Mouse (Mus musculus): Measurements from ENCODE around the gene Arhgap10. TPM values are rescaled to one million over a fixed set of nuclear protein-coding genes. Genes with fewer than 3 reads are reported as not detected.

The Arhgap10 gene
- polyA plus RNA-seq, 1 experiment from 2014 or later: 16.0 TPM

DNA sequence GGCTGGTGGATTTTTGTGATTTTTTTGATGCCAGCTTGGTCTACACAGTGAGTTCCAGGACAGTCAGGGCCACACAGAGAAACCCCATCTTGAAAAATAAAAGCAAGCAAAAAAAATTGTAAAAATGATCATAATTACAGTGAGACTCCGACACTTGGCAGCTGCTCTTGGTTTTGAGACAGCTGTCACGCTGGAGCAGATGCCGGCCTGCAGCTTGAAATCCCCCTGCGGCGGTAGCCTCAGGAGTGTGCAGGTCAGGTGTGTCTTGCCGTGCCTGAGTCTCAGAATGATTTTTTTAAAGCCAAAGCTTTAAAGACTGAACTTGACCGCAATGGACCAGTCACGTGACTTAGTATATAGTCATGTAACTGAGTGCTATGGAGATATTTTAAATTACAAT, 8.4 kb upstream of the Arhgap10 start:
- no peaks in the 10 kb centered on the region for H3K27me3 ChIP-seq (ENCODE audit: insufficient read depth, poor library complexity, severe bottlenecking)
- DNase-seq (ENCODE audit: low spot score): no peak
- WGBS: 92% methylated on average over 8 of the region's 8 CpGs
- H3K4me3 ChIP-seq: no peak overlapping the region
- H3K9me3 ChIP-seq: no peaks in the 10 kb centered on the region
- no peaks in the 10 kb centered on the region for H3K4me1 ChIP-seq (replicated peaks)
- H3K36me3 ChIP-seq: no peaks in the 10 kb centered on the region
- no peak overlapping the region for H3K27ac ChIP-seq

DNA sequence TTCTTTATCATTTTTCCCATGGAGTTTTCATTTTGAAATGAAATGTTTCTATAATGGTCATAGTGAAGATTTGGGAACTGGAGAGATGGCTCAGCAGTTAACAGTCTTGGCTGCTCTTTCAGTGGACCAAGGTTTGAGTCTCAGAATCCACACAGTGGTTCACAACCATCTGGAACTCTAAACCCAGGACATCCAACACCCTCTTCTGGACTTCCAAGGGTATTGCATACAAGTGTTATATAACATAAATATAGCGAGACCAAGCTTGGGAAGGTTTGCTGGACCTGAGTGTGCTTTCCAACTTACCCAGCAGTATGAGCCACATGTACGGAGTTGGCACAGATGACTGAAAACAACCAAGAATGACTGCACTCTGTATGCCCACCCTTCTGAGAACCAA, 7.2 kb upstream of the Arhgap10 start:
- DNase-seq (ENCODE audit: low spot score): no peak
- WGBS: 87% methylated on average over 2 of the region's 2 CpGs
- no peaks in the 10 kb centered on the region for H3K36me3 ChIP-seq
- H3K27me3 ChIP-seq (ENCODE audit: insufficient read depth, poor library complexity, severe bottlenecking): no peaks in the 10 kb centered on the region
- no peak overlapping the region for H3K4me3 ChIP-seq
- H3K4me1 ChIP-seq (replicated peaks): no peaks in the 10 kb centered on the region
- no peak overlapping the region for H3K27ac ChIP-seq
- H3K9me3 ChIP-seq: no peaks in the 10 kb centered on the region

GRCm38 (mm10) chr8:77524018-77524615, 6.4 kb upstream of the Arhgap10 start:
- no peak overlapping the region for H3K27ac ChIP-seq
- H3K27me3 ChIP-seq (ENCODE audit: insufficient read depth, poor library complexity, severe bottlenecking): peaks cover 4% of the 10 kb centered on the region; the same call in 1 of the 2 replicates
- WGBS: 83% methylated on average over 14 of the region's 14 CpGs
- H3K4me3 ChIP-seq: no peak overlapping the region
- no peaks in the 10 kb centered on the region for H3K9me3 ChIP-seq
- no peaks in the 10 kb centered on the region for H3K36me3 ChIP-seq
- H3K4me1 ChIP-seq (replicated peaks): no peaks in the 10 kb centered on the region
- DNase-seq (ENCODE audit: low spot score): no peak

- Histone ChIP-seq H3K27ac (no peak overlapping the region), H3K4me1 (replicated peaks) (peaks cover 7% of the 10 kb centered on the region; the same call in 1 of the 2 replicates), H3K36me3 (no peaks in the 10 kb centered on the region), H3K27me3 (ENCODE audit: insufficient read depth, poor library complexity, severe bottlenecking) (peaks cover 10% of the 10 kb centered on the region; the same call in 1 of the 2 replicates), H3K4me3 (no peak overlapping the region), H3K9me3 (no peaks in the 10 kb centered on the region)
- 90% methylated on average over 8 of the region's 8 CpGs for WGBS
- no peak for DNase-seq (ENCODE audit: low spot score)
Measured at GRCm38 (mm10) chr8:77522984-77523383, 5.2 kb upstream of the Arhgap10 start.

DNA sequence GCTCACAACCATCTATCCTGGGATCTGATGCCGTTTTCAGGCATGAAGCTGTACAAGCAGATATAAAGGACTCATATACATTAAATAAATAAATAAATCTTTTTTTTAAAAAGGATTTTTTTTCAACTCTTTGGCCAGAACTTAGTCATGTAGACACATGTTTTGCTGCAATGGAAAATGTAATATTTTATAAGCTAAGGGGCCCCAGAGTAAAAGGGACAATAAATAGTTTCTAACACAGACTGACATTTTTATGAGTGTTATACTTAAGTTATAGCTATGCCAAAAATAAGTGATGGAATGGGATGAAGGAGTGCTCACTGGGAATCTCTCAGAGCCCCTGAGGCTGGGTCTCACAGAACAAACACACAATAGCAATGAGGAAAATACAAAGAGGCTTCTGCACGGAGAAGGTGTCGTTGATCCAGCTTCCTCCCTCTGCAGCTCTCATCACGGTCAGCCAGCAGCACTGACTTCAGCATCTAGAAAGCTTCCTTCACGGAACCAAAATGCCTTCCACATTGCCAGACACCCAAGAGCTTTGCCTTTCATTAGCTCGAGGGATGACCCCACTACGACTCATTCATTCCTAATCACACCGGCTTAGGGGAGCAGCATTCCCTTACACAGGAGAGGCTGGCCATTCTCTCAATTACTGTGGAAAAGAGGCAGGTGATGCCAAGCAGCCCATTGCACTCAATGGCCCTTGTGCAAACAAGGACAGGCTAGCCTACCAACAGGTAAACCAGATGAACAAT, 3.5 kb upstream of the Arhgap10 start:
- DNase-seq (ENCODE audit: low spot score): no peak
- peaks cover 17% of the 10 kb centered on the region for H3K27me3 ChIP-seq (ENCODE audit: insufficient read depth, poor library complexity, severe bottlenecking)
- no peaks in the 10 kb centered on the region for H3K36me3 ChIP-seq
- no peaks in the 10 kb centered on the region for H3K9me3 ChIP-seq
- no peak overlapping the region for H3K4me3 ChIP-seq
- WGBS: 86% methylated on average over 8 of the region's 8 CpGs
- H3K4me1 ChIP-seq (replicated peaks): peaks cover 22% of the 10 kb centered on the region
- no peak overlapping the region for H3K27ac ChIP-seq

- H3K9me3 ChIP-seq: no peaks in the 10 kb centered on the region
- H3K27ac ChIP-seq: no peak overlapping the region
- H3K4me1 ChIP-seq (replicated peaks): peaks cover 28% of the 10 kb centered on the region
- no peaks in the 10 kb centered on the region for H3K36me3 ChIP-seq
- no peak for DNase-seq (ENCODE audit: low spot score)
- no peak overlapping the region for H3K4me3 ChIP-seq
- WGBS: 88% methylated on average over 4 of the region's 4 CpGs
- peaks cover 23% of the 10 kb centered on the region for H3K27me3 ChIP-seq (ENCODE audit: insufficient read depth, poor library complexity, severe bottlenecking)
Measured at GRCm38 (mm10) chr8:77520601-77521000, 2.8 kb upstream of the Arhgap10 start.

- DNase-seq (ENCODE audit: low spot score): no peak
- H3K4me3 ChIP-seq: peak overlapping the region; percentile 77
- H3K36me3 ChIP-seq: no peaks in the 10 kb centered on the region
- peak overlapping the region; percentile 89 for H3K27ac ChIP-seq
- H3K4me1 ChIP-seq (replicated peaks): peaks cover 40% of the 10 kb centered on the region
- 9% methylated on average over 33 of the region's 33 CpGs for WGBS
- H3K9me3 ChIP-seq: no peaks in the 10 kb centered on the region
- H3K27me3 ChIP-seq (ENCODE audit: insufficient read depth, poor library complexity, severe bottlenecking): peaks cover 35% of the 10 kb centered on the region
Measured at GRCm38 (mm10) chr8:77518201-77519115, 705 bp upstream of the Arhgap10 start.

- Histone ChIP-seq H3K27ac (peak overlapping the region; percentile 89), H3K36me3 (no peaks in the 10 kb centered on the region), H3K4me3 (peak overlapping the region; percentile 77), H3K27me3 (ENCODE audit: insufficient read depth, poor library complexity, severe bottlenecking) (peaks cover 44% of the 10 kb centered on the region), H3K9me3 (no peaks in the 10 kb centered on the region), H3K4me1 (replicated peaks) (peaks cover 56% of the 10 kb centered on the region)
- 8% methylated on average over 10 of the region's 10 CpGs for WGBS
- peak; percentile 38 for DNase-seq (ENCODE audit: low spot score)
Measured at GRCm38 (mm10) chr8:77516845-77517244, 908 bp downstream of the Arhgap10 start.

DNA sequence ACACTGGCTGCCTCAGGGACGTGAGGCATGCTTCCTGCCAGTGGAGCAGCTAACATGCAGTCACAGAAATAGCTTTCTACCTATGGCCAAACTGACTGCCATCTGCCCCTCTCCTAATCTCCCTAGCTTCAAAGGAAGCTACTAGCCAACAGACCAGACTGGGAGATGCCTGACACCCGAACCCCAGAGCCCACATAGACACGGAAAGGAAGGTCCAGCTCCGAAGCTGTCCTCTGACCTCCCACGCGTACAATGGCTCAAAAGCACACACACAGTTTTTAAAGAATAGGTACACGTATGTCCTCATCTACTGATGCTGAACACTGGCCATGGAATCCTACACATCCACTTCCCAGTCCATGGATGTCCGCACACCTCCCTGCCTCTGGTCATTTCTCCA, 2.0 kb downstream of the Arhgap10 start:
- DNase-seq (ENCODE audit: low spot score): no peak
- H3K27me3 ChIP-seq (ENCODE audit: insufficient read depth, poor library complexity, severe bottlenecking): peaks cover 44% of the 10 kb centered on the region
- no peaks in the 10 kb centered on the region for H3K9me3 ChIP-seq
- no peaks in the 10 kb centered on the region for H3K36me3 ChIP-seq
- 0 out of 2 replicates have a peak overlapping the region, but pooled peaks have one; percentile 77 for H3K4me3 ChIP-seq
- 0 out of 2 replicates have a peak overlapping the region, but pooled peaks have one; percentile 3 for H3K27ac ChIP-seq
- H3K4me1 ChIP-seq (replicated peaks): peaks cover 61% of the 10 kb centered on the region
- WGBS: 81% methylated on average over 8 of the region's 8 CpGs

GRCm38 (mm10) chr8:77515201-77515600, 2.6 kb downstream of the Arhgap10 start:
- Histone ChIP-seq H3K36me3 (no peaks in the 10 kb centered on the region), H3K4me3 (no peak overlapping the region), H3K27ac (no peak overlapping the region), H3K27me3 (ENCODE audit: insufficient read depth, poor library complexity, severe bottlenecking) (peaks cover 44% of the 10 kb centered on the region), H3K9me3 (no peaks in the 10 kb centered on the region), H3K4me1 (replicated peaks) (peaks cover 61% of the 10 kb centered on the region)
- WGBS: 94% methylated on average over 8 of the region's 8 CpGs
- no peak for DNase-seq (ENCODE audit: low spot score)

GRCm38 (mm10) chr8:77511750-77512493, 5.8 kb downstream of the Arhgap10 start:
- H3K27me3 ChIP-seq (ENCODE audit: insufficient read depth, poor library complexity, severe bottlenecking): peaks cover 34% of the 10 kb centered on the region
- DNase-seq (ENCODE audit: low spot score): peak; percentile 22
- H3K27ac ChIP-seq: peak overlapping the region; percentile 35; the same call in 1 of the 2 replicates
- WGBS: 29% methylated on average over 13 of the region's 13 CpGs
- no peak overlapping the region for H3K4me3 ChIP-seq
- H3K36me3 ChIP-seq: no peaks in the 10 kb centered on the region
- no peaks in the 10 kb centered on the region for H3K9me3 ChIP-seq
- H3K4me1 ChIP-seq (replicated peaks): peaks cover 50% of the 10 kb centered on the region

GRCm38 (mm10) chr8:77510426-77510825, 7.3 kb downstream of the Arhgap10 start:
- no peaks in the 10 kb centered on the region for H3K36me3 ChIP-seq
- peaks cover 20% of the 10 kb centered on the region for H3K27me3 ChIP-seq (ENCODE audit: insufficient read depth, poor library complexity, severe bottlenecking)
- 67% methylated on average over 3 of the region's 3 CpGs for whole genome bisulfite sequencing
- H3K4me3 ChIP-seq: no peak overlapping the region
- H3K9me3 ChIP-seq: no peaks in the 10 kb centered on the region
- peaks cover 36% of the 10 kb centered on the region for H3K4me1 ChIP-seq (replicated peaks)
- no peak overlapping the region for H3K27ac ChIP-seq
- peak; percentile 5 for DNase-seq (ENCODE audit: low spot score)

Measured in hindbrain, embryonic 10.5 days (tissue).